Mouse (Mus musculus) midbrain, embryonic 11.5 days (tissue): ENCODE measurements around the gene Ptma. TPM values are rescaled to one million over a fixed set of nuclear protein-coding genes. Genes with fewer than 3 reads are reported as not detected.
"Not testable (repeated sequence)": the region's sequence is repeated elsewhere in the genome, so short reads cannot be mapped to it uniquely, and the experiment has no call there.

ENCODE experiments used
- ATAC-seq: fragments of 200-750 bp; cut with Nextera tagmentation; 2 replicates; pipeline ENCODE4 v1.8.0; 2017; ENCODE audit warnings: moderate TSS enrichment, moderate library complexity; ENCODE audit not compliant: low FRiP score
- DNase-seq: peaks from one replicate; pipeline ENCODE4 v3.0.0; 2015; ENCODE audit warnings: low spot score; ENCODE audit errors: missing footprints
- H3K27ac ChIP-seq: fragments of 300-500 bp; sonication (generic); 2 replicates; pipeline ENCODE4 v1.5.1; 2014; ENCODE audit warnings: low read depth, low read length
- H3K27me3 ChIP-seq: fragments of 300-500 bp; sonication (generic); 2 replicates; pipeline ENCODE4 v1.6.1; 2014; ENCODE audit warnings: mild to moderate bottlenecking, low read length, moderate library complexity, mixed read lengths; ENCODE audit not compliant: control insufficient read depth, insufficient read depth
- H3K36me3 ChIP-seq: fragments of 300-500 bp; sonication (generic); 2 replicates; pipeline ENCODE4 v1.6.1; 2014; ENCODE audit warnings: mild to moderate bottlenecking, low read length, moderate library complexity, mixed read lengths; ENCODE audit not compliant: control insufficient read depth, insufficient read depth
- H3K4me1 ChIP-seq: fragments of 300-500 bp; sonication (generic); 2 replicates; pipeline ENCODE4 v1.6.1; 2014; ENCODE audit warnings: low read length; ENCODE audit not compliant: control insufficient read depth, insufficient read depth
- H3K4me2 ChIP-seq: fragments of 300-500 bp; sonication (generic); 2 replicates; pipeline ENCODE4 v1.6.1; 2014; ENCODE audit warnings: mild to moderate bottlenecking, moderate library complexity
- H3K4me3 ChIP-seq: fragments of 300-500 bp; sonication (generic); 2 replicates; pipeline ENCODE4 v1.5.1; 2014; ENCODE audit warnings: low read depth, low read length
- H3K9ac ChIP-seq: fragments of 300-500 bp; sonication (generic); 2 replicates; pipeline ENCODE4 v1.6.1; 2014; ENCODE audit warnings: low read length
- H3K9me3 ChIP-seq: fragments of 300-500 bp; sonication (generic); 2 replicates; pipeline ENCODE4 v1.6.1; 2016; ENCODE audit warnings: low read length; ENCODE audit not compliant: control insufficient read depth
- WGBS: fragments of 180-500 bp; shearing (Covaris S2); extraction: QIAGEN DNeasy Blood & Tissue Kit; methylation state at CpG from one replicate; pipeline ENCODE4 v1.1.7; 2014; 5-methylcytosine and 5-hydroxymethylcytosine counted together
- polyA plus RNA-seq: library from polyadenylated mRNA; unstranded; fragments of >200 nt; fragmentation: Nextera tagmentation; extraction: Ambion mirVana; gene quantifications from 2 replicates; pipeline ENCODE4 v1.2.1, GENCODE M21; 2014

Ptma gene
- polyA plus RNA-seq, 1 experiment from 2014 or later, result 3,090 TPM

DNA sequence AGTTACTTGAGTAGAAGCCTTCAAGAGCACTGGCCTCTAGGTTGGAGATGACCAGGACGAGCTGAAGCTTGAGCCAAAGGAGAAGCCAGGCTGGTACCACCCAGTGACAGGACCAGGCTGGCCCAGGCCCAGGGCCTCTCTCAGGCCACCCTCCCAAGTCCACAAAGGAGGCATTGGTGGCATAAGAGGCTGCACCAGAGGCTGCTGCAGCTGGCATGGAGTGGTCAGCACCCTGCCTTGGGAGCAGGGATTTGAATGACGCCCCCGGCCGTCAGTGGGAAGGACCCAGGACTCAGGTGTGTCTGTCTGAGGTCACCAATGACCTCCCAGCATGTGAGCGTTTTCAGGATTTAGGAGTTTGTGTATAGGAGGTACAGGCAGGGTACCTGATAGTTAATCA lies 18.7 kb upstream of the Ptma start:
- WGBS, result 80% methylated on average over 5 of the region's 5 CpGs
- H3K27ac ChIP-seq, result no peak overlapping the region
- ATAC-seq, result no peak
- no peak for DNase-seq
- no peak overlapping the region for H3K9ac ChIP-seq
- no peak overlapping the region for H3K4me3 ChIP-seq
- peaks cover 31% of the 10 kb centered on the region for H3K4me1 ChIP-seq
- no peaks in the 10 kb centered on the region for H3K27me3 ChIP-seq
- no peak overlapping the region for H3K4me2 ChIP-seq
- H3K36me3 ChIP-seq, result no peaks in the 10 kb centered on the region
- H3K9me3 ChIP-seq, result no peaks in the 10 kb centered on the region

DNA sequence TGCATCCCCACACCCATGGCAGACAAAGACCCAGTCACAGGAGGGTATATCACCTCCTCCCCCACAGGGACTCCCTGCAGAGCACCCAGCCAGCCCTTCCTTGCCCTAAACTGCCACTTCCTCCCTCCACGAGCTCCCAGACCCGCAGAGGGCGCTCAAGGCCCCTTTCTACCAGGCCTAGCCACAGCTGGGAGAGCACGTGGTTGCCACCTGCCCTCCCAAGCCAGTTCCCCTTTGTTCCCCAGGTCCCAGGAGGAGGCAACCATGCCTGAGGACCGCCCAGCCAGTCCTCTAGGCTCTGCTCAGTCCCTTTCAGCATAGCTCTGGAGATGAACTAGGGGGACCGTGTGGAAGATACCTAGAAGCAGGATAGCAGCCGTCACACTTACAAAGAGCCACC lies 17.1 kb upstream of the Ptma start:
- Histone ChIP-seq H3K4me1 (peaks cover 22% of the 10 kb centered on the region), H3K36me3 (no peaks in the 10 kb centered on the region), H3K27ac (peak overlapping the region; percentile 27; the same call in 1 of the 2 replicates), H3K4me3 (no peak overlapping the region), H3K9ac (peak overlapping the region; percentile 35; the same call in 1 of the 2 replicates), H3K27me3 (no peaks in the 10 kb centered on the region), H3K4me2 (no peak overlapping the region), H3K9me3 (no peaks in the 10 kb centered on the region)
- WGBS, result 7% methylated on average over 7 of the region's 7 CpGs
- ATAC-seq, result peak; percentile 73
- DNase-seq, result peak; percentile 97

- Histone ChIP-seq H3K4me3 (no peak overlapping the region), H3K9ac (no peak overlapping the region), H3K27me3 (no peaks in the 10 kb centered on the region), H3K36me3 (no peaks in the 10 kb centered on the region), H3K4me2 (no peak overlapping the region), H3K9me3 (no peaks in the 10 kb centered on the region), H3K27ac (no peak overlapping the region), H3K4me1 (peaks cover 14% of the 10 kb centered on the region)
- ATAC-seq (no peak), DNase-seq (peak; percentile 84)
- WGBS, result 57% methylated on average over 1 of the region's 1 CpGs
These were observed 16.3 kb upstream of the Ptma start for GRCm38 (mm10) chr1:86510266-86510665.

GRCm38 (mm10) chr1:86510676-86511441 lies 15.7 kb upstream of the Ptma start:
- H3K9ac ChIP-seq, result 0 out of 2 replicates have a peak overlapping the region, but pooled peaks have one; percentile 6
- H3K36me3 ChIP-seq, result no peaks in the 10 kb centered on the region
- no peak overlapping the region for H3K4me2 ChIP-seq
- no peak overlapping the region for H3K4me3 ChIP-seq
- peak; percentile 56 for ATAC-seq
- peak overlapping the region; percentile 41 for H3K27ac ChIP-seq
- no peaks in the 10 kb centered on the region for H3K9me3 ChIP-seq
- DNase-seq, result peak; percentile 91
- H3K4me1 ChIP-seq, result peaks cover 9% of the 10 kb centered on the region
- no peaks in the 10 kb centered on the region for H3K27me3 ChIP-seq
- 23% methylated on average over 9 of the region's 9 CpGs for WGBS

DNA sequence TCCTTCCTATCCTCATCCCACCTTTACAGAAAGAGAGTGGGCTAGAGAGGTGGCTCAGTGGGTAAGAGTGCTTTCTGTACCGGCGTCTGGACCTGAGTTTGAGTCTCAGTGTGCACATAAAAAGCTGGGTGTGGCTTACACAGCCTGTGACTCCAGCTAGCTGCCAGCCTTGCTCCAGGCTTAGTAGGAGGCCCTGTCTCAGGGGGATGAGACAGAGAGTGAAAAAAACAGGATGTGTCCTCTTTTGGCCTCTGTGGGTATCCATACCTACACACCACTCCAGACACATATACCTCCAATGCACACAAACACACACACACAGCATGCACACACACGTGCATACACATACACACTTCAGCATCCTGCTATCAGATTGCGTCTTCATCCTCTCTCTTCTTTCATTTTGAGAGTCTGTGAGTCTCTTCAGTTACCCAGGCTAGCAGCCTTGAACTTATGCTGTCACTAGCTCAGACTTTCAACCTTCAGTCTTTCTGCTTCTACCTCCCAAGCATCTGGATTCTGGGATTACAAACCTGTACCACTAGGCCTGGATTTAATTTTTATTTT lies 14.3 kb upstream of the Ptma start:
- 85% methylated on average over 4 of the region's 4 CpGs for WGBS
- H3K4me1 ChIP-seq, result peaks cover 9% of the 10 kb centered on the region
- H3K4me3 ChIP-seq, result no peak overlapping the region
- H3K9ac ChIP-seq, result no peak overlapping the region
- H3K9me3 ChIP-seq, result no peaks in the 10 kb centered on the region
- no peaks in the 10 kb centered on the region for H3K27me3 ChIP-seq
- no peak overlapping the region for H3K27ac ChIP-seq
- no peak for ATAC-seq
- peak; percentile 66 for DNase-seq
- no peaks in the 10 kb centered on the region for H3K36me3 ChIP-seq
- no peak overlapping the region for H3K4me2 ChIP-seq

- not testable (repeated sequence) for H3K4me3 ChIP-seq, H3K27ac ChIP-seq, H3K4me1 ChIP-seq, H3K36me3 ChIP-seq, H3K27me3 ChIP-seq, H3K9me3 ChIP-seq, H3K4me2 ChIP-seq, H3K9ac ChIP-seq, ATAC-seq
- WGBS, result 83% methylated on average over 1 of the region's 1 CpGs
- DNase-seq, result peak; percentile 62
These were observed 13.5 kb upstream of the Ptma start for GRCm38 (mm10) chr1:86513031-86513430.

GRCm38 (mm10) chr1:86515715-86516410 lies 10.7 kb upstream of the Ptma start:
- peak; percentile 51 for DNase-seq
- Histone ChIP-seq H3K27ac (no peak overlapping the region), H3K9ac (no peak overlapping the region), H3K4me3 (no peak overlapping the region), H3K4me2 (no peak overlapping the region), H3K4me1 (peaks cover 3% of the 10 kb centered on the region), H3K27me3 (no peaks in the 10 kb centered on the region), H3K9me3 (no peaks in the 10 kb centered on the region), H3K36me3 (no peaks in the 10 kb centered on the region)
- ATAC-seq, result no peak
- 83% methylated on average over 6 of the region's 6 CpGs for WGBS

DNA sequence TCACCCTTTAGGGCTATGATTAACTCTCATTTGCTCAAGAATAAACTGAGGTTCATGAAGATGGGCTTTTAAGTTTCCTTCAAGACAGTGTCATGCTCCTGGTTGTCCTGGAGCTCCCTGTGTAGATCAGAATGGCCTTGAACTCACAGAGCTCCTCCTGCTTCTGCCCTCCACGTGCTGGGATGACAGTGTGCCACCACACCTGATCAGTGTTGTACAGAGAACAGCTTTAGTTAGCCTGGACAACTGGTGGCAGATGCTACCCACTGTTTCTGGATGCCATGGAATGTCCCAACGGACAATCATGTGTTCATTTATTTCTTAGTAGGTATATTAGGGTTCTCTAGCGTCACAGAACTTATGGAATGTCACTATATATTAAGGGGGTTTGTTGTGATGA lies 9.4 kb upstream of the Ptma start:
- no peaks in the 10 kb centered on the region for H3K36me3 ChIP-seq
- ATAC-seq (no peak), DNase-seq (no peak)
- no peak overlapping the region for H3K4me2 ChIP-seq
- H3K27ac ChIP-seq, result no peak overlapping the region
- no peaks in the 10 kb centered on the region for H3K4me1 ChIP-seq
- WGBS, result 72% methylated on average over 3 of the region's 3 CpGs
- no peaks in the 10 kb centered on the region for H3K27me3 ChIP-seq
- no peak overlapping the region for H3K4me3 ChIP-seq
- no peaks in the 10 kb centered on the region for H3K9me3 ChIP-seq
- no peak overlapping the region for H3K9ac ChIP-seq

DNA sequence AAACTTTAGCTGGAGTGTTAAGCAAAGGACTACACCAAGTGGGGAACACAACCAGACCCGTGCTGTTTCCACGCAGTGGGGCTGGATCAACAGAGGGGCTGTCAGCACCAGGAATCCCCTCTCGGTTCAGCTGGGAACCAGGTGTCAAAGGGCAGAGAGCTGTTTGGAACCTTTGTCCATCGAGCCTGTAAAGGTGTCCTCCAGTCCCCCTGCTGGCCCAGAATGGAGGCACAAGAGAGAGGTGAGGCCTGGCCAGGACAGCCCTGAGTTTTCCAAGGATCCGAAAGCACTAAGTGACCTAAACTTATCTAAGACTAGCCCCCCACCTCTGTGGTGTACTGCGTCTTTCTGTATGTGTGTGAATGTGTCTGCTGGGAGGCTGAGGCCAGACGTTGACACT lies 6.2 kb upstream of the Ptma start:
- H3K4me3 ChIP-seq, result no peak overlapping the region
- no peak overlapping the region for H3K9ac ChIP-seq
- ATAC-seq, result no peak
- H3K4me2 ChIP-seq, result no peak overlapping the region
- no peaks in the 10 kb centered on the region for H3K9me3 ChIP-seq
- DNase-seq, result peak; percentile 87
- 41% methylated on average over 7 of the region's 7 CpGs for WGBS
- no peaks in the 10 kb centered on the region for H3K27me3 ChIP-seq
- H3K4me1 ChIP-seq, result peaks cover 9% of the 10 kb centered on the region
- no peaks in the 10 kb centered on the region for H3K36me3 ChIP-seq
- no peak overlapping the region for H3K27ac ChIP-seq
